Mouse (Mus musculus): Measurements from ENCODE around the gene Lyg1. TPM values are rescaled to one million over a fixed set of nuclear protein-coding genes. Genes with fewer than 3 reads are reported as not detected.
"Not testable (repeated sequence)": the region's sequence is repeated elsewhere in the genome, so short reads cannot be mapped to it uniquely, and the experiment has no call there.

Gene Lyg1
- polyA plus RNA-seq, 1 experiment from 2014 or later = not detected

DNA sequence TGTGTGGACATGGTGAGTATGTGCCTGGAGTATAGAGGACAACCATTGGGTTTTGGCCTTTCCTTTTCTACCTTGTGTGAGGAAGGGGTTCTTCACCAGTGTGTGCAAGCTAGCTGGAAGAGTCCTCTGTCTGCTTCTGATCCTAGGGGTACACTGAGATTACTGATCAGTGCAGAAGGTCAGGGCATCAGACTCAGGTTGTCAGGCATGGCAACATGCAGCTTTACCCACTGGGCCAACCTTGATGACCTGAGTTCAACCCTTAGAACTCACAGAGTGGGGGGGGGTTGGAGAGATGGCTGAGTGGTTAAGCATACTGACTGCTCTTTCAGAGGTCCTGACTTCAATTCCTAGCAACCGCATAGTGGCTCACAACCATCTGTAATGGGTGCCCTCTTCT is 26.8 kb upstream of the Lyg1 start:
- H3K4me1 ChIP-seq = no peaks in the 10 kb centered on the region
- peaks cover 34% of the 10 kb centered on the region for H3K36me3 ChIP-seq
- WGBS = 85% methylated on average over 1 of the region's 1 CpGs
- H3K27me3 ChIP-seq = no peaks in the 10 kb centered on the region
- no peak overlapping the region for H3K4me3 ChIP-seq
- no peak overlapping the region for H3K27ac ChIP-seq
- ATAC-seq (ENCODE audit: borderline replicate concordance, extremely low read depth, low FRiP score, low TSS enrichment) = no peak
- H3K4me2 ChIP-seq = no peak overlapping the region
- no peaks in the 10 kb centered on the region for H3K9me3 ChIP-seq
- no peak overlapping the region for H3K9ac ChIP-seq

DNA sequence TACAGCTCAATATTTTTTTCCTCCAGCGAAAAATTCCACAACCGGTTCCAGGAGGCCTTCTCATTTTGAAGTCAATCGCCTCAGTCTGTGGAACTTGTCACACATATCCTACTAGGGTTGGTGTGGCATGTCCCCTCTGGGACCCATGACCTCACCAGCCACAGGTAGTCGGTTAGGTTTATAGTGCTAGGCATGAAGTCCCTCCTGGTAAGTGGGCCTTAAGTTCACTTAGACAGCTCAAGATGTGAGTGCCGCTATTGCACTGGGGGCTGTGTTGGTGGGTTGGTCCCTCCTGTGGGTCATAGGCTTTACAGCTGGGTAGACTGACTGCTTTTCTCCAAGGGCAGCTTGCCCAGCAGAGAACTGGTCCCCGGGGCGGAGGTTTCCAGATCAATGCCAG is 19.7 kb upstream of the Lyg1 start:
- Histone ChIP-seq H3K4me3 (no peak overlapping the region), H3K9ac (no peak overlapping the region), H3K4me2 (no peak overlapping the region), H3K4me1 (no peaks in the 10 kb centered on the region), H3K27me3 (no peaks in the 10 kb centered on the region), H3K27ac (no peak overlapping the region), H3K9me3 (no peaks in the 10 kb centered on the region), H3K36me3 (no peaks in the 10 kb centered on the region)
- WGBS = 85% methylated on average over 7 of the region's 7 CpGs
- no peak for ATAC-seq (ENCODE audit: borderline replicate concordance, extremely low read depth, low FRiP score, low TSS enrichment)

DNA sequence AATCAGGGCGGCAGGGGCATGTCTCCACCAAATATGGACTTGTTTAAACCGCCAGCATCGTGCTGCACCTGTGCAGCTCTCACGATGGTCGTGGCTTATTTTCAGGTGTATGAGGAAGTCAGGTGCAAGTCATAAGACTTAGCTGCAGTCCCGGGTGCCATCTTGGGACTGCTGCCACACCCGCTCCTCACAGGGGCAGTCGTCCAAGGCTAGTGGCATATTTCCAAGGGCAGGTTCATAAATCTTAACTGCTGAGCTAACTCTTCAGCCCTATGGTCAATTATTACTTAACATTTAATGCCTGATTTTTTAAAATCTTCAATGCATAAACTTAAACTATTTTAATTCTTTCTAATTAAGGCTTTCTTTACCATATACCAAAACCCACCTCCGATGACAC is 19.1 kb upstream of the Lyg1 start:
- H3K9me3 ChIP-seq; H3K4me3 ChIP-seq; ATAC-seq (ENCODE audit: borderline replicate concordance, extremely low read depth, low FRiP score, low TSS enrichment); H3K27ac ChIP-seq; H3K4me2 ChIP-seq; H3K36me3 ChIP-seq; H3K9ac ChIP-seq; H3K27me3 ChIP-seq; H3K4me1 ChIP-seq: not testable (repeated sequence)
- WGBS = 60% methylated on average over 9 of the region's 9 CpGs

DNA sequence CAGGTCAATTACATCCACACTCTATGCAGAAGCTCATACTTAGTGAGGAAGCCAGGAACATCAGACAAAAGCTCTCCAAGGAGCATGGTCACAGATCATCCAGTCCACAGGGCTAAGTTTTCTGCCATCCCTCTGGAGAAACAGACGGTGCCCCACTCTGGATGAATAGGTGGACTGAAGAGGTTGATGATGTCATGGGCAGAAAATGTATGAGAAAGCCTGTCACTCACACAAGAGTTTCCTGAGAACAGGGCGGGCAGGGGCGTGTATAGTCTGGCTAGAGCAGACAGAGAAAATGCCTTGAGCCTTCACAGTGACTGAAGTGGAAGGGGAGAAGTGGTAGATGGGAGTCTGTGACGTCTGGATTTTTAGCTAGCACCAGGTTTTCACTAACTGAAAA is 14.0 kb upstream of the Lyg1 start:
- WGBS = 51% methylated on average over 4 of the region's 4 CpGs
- no peak overlapping the region for H3K9ac ChIP-seq
- no peak overlapping the region for H3K27ac ChIP-seq
- H3K36me3 ChIP-seq = no peaks in the 10 kb centered on the region
- ATAC-seq (ENCODE audit: borderline replicate concordance, extremely low read depth, low FRiP score, low TSS enrichment) = peak; percentile 42; the same call in 1 of the 2 replicates
- H3K4me2 ChIP-seq = no peak overlapping the region
- H3K4me3 ChIP-seq = no peak overlapping the region
- H3K9me3 ChIP-seq = no peaks in the 10 kb centered on the region
- H3K4me1 ChIP-seq = no peaks in the 10 kb centered on the region
- no peaks in the 10 kb centered on the region for H3K27me3 ChIP-seq

DNA sequence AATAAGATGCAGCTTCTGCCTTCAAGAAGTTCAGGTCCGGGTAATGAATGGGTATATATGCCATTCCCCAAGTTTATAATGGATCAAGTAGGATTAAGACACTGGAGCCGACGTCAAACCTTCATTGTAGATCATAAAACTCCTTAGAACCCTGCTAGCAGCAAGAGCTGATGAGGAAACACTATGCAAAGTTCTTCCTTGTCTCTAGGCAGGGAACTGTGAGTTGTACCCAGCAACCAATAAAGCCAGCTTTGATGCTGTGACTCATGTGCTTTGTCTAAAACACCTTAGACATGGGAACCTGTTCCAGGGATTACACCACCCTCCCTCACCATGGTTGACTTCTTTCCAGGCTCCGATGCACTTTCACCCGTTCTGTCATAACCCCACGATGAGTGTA is 11.2 kb upstream of the Lyg1 start:
- 85% methylated on average over 6 of the region's 6 CpGs for WGBS

DNA sequence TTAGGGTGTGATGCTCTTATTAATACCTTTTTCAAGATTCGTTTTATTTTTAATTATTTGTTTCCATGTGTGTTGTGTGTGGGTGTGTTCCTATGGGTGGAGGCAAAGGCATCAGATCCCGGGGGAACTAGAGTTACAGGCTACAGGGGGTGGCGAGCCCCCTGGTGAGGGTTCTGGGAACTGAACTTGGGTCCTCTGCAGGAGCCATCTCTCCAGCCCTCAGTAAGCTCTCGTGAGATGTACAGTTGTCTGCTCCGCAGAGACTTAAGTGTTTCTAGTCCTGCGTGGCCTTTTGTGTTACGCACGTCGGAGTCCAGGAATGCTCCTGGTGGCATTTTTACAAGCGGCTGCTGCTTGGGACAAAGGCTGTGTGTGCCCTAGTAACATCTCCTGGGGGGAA is 8.0 kb upstream of the Lyg1 start:
- H3K4me3 ChIP-seq = no peak overlapping the region
- H3K27ac ChIP-seq = no peak overlapping the region
- H3K36me3 ChIP-seq = no peaks in the 10 kb centered on the region
- 0 out of 2 replicates have a peak, but pooled peaks cover 3% of the 10 kb centered on the region for H3K4me1 ChIP-seq
- no peak overlapping the region for H3K9ac ChIP-seq
- WGBS = 58% methylated on average over 10 of the region's 10 CpGs
- no peaks in the 10 kb centered on the region for H3K9me3 ChIP-seq
- no peaks in the 10 kb centered on the region for H3K27me3 ChIP-seq
- ATAC-seq (ENCODE audit: borderline replicate concordance, extremely low read depth, low FRiP score, low TSS enrichment) = no peak
- no peak overlapping the region for H3K4me2 ChIP-seq

More for the DNA sequence above, 11.2 kb upstream of the Lyg1 start:
- Histone ChIP-seq H3K4me3 (no peak overlapping the region), H3K27me3 (no peaks in the 10 kb centered on the region), H3K4me1 (0 out of 2 replicates have a peak, but pooled peaks cover 3% of the 10 kb centered on the region), H3K27ac (no peak overlapping the region), H3K9ac (no peak overlapping the region), H3K4me2 (no peak overlapping the region), H3K36me3 (no peaks in the 10 kb centered on the region), H3K9me3 (no peaks in the 10 kb centered on the region)
- ATAC-seq (ENCODE audit: borderline replicate concordance, extremely low read depth, low FRiP score, low TSS enrichment) = no peak

DNA sequence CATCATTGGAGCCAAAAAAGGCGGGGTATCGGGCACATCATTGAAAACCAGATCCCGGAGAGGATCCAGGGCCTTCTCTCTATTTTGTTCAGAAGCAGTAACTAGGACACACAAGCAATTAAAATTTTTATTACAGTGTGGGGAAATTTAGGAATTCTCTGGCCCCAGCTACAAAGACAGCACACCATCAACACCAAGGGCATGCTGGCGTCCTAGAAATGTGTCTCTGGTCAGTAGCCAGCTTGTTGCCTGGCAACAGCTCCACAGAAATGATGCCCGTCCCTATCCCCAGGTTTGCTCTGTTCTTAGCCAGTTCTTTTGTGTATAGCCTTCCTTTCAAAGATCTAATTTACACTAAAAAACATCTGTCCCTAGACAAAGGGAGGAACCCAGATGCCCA is 1.9 kb upstream of the Lyg1 start:
- Histone ChIP-seq H3K36me3 (no peaks in the 10 kb centered on the region), H3K4me2 (no peak overlapping the region), H3K9me3 (no peaks in the 10 kb centered on the region), H3K9ac (no peak overlapping the region), H3K4me3 (no peak overlapping the region), H3K27me3 (no peaks in the 10 kb centered on the region), H3K4me1 (peaks cover 16% of the 10 kb centered on the region), H3K27ac (no peak overlapping the region)
- 61% methylated on average over 5 of the region's 5 CpGs for WGBS
- ATAC-seq (ENCODE audit: borderline replicate concordance, extremely low read depth, low FRiP score, low TSS enrichment) = no peak

DNA sequence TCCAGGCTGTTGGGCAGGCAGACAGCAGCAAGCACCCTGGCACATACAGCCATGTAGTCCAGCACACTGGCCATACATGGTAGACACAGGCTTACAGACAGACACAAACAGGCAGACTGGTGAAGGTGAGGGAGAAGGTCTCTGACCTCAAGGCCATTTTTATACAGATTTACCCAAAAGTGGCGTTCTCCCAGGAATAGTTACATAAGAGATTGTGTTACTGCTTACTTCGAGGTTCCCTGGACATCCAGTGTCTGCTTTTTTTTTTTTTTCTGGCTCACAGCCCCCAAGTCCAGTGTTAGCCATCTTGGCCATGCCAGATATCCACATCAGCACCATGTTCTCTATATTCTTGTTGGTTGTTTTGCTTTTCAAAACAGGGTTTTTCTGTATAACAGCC is 957 bp upstream of the Lyg1 start:
- no peak overlapping the region for H3K4me3 ChIP-seq
- peaks cover 16% of the 10 kb centered on the region for H3K4me1 ChIP-seq
- WGBS = 68% methylated on average over 2 of the region's 2 CpGs
- no peak overlapping the region for H3K9ac ChIP-seq
- H3K36me3 ChIP-seq = no peaks in the 10 kb centered on the region
- H3K4me2 ChIP-seq = no peak overlapping the region
- no peaks in the 10 kb centered on the region for H3K27me3 ChIP-seq
- no peak for ATAC-seq (ENCODE audit: borderline replicate concordance, extremely low read depth, low FRiP score, low TSS enrichment)
- H3K9me3 ChIP-seq = no peaks in the 10 kb centered on the region
- no peak overlapping the region for H3K27ac ChIP-seq

DNA sequence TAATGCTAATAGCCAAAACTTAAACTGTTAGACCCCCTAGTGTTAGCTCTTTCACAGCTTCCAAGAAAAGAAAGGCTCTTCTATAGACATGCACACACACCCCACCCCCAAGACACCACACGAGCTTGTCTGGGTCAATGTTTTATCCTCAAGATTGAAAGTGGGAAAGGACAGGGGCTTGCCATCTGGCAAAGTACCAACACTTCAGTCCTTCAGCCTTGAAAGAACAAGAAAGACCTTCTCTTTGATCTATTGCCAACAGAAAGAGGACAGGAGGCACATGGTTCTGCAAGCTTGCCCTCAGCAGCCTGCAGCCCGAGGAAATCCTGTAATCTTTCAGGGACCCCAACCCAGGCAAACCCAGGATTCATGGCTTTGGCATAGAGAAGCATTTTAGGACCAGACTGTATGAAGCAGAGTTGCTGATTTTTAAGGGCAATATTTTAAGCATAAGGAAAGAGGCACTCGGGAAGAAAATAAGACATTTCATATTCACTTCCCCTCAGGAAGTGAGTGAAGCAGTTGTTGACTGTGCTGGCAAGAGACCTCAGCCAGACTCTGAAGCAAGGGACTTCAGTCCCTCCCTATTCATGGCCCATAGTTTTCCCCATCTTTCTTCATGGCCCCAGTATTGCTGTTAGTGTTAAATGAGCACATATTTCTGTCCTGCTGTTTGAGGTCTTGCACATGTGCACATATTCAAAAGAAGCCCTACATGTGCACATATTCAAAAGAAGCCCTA is 698 bp downstream of the Lyg1 start:
- peak overlapping the region; percentile 43 for H3K4me2 ChIP-seq
- H3K9me3 ChIP-seq = no peaks in the 10 kb centered on the region
- peaks cover 16% of the 10 kb centered on the region for H3K4me1 ChIP-seq
- H3K27ac ChIP-seq = peak overlapping the region; percentile 86
- H3K36me3 ChIP-seq = no peaks in the 10 kb centered on the region
- ATAC-seq (ENCODE audit: borderline replicate concordance, extremely low read depth, low FRiP score, low TSS enrichment) = peak; percentile 88
- H3K27me3 ChIP-seq = no peaks in the 10 kb centered on the region
- H3K4me3 ChIP-seq = no peak overlapping the region
- WGBS = 5% methylated on average over 3 of the region's 3 CpGs
- no peak overlapping the region for H3K9ac ChIP-seq

DNA sequence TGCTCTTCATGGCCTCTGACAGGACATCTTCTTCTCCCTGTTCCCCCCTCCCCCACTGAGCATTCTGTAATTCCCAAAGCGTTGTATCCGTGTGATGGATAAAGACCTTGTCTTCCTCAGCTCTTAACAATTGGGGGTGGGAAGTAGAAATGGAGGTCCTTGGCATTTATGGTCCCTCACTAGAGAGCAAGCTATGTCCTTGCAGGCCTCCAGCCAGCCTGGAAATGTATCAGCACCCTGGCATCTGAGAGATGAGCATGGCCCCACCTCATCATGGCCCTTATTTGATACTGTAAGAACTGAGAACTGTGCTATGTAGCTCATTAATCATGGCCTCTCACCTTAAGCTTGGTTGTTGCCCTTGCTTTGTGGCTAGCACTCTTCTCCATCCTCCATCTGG is 2.3 kb downstream of the Lyg1 start:
- Histone ChIP-seq H3K4me2 (no peak overlapping the region), H3K36me3 (no peaks in the 10 kb centered on the region), H3K4me3 (no peak overlapping the region), H3K9ac (no peak overlapping the region), H3K27ac (no peak overlapping the region), H3K9me3 (no peaks in the 10 kb centered on the region), H3K27me3 (no peaks in the 10 kb centered on the region), H3K4me1 (peaks cover 16% of the 10 kb centered on the region)
- WGBS = 84% methylated on average over 2 of the region's 2 CpGs
- no peak for ATAC-seq (ENCODE audit: borderline replicate concordance, extremely low read depth, low FRiP score, low TSS enrichment)

DNA sequence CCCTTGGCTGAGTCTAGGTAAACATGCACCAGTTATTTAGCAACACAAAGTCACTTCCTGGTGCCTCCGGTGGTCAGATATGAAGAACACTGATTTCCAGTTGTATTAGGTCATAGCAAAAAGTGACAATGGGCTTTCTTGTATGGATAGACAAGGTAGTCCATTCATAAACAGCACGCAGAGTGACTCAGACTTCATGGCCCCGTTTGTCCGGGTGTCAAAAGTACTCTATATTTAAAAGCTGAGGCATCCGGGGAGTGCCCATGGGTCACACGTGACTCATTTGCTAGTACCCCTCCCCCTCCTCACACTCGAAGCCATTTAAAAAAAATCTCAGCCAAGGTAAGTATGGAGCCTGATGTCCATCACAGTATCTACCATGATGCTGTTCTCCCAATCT is 2.8 kb downstream of the Lyg1 start:
- Histone ChIP-seq H3K27me3 (no peaks in the 10 kb centered on the region), H3K27ac (no peak overlapping the region), H3K4me3 (no peak overlapping the region), H3K9ac (no peak overlapping the region), H3K36me3 (no peaks in the 10 kb centered on the region), H3K9me3 (no peaks in the 10 kb centered on the region), H3K4me1 (peaks cover 16% of the 10 kb centered on the region), H3K4me2 (no peak overlapping the region)
- 57% methylated on average over 7 of the region's 7 CpGs for WGBS
- ATAC-seq (ENCODE audit: borderline replicate concordance, extremely low read depth, low FRiP score, low TSS enrichment) = no peak

DNA sequence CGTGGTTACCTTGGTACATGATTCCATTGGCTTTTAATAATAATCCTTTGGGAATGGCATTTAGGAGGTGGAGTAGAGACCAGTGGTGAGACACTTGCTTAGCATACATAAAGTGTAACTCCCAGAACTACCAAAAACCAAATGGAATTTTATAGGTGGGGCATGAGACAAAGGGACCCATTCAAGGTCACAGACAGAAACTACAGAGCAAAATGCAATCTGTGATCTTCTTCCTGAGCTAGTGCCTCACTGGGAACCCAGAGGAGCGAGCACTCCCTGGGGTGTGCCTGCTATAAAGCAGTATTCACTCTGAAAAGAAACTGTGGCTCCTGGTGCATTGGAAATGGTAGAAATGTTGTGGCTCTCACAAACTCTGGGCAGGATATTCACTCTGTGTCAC is 8.7 kb downstream of the Lyg1 start:
- Histone ChIP-seq H3K36me3 (no peaks in the 10 kb centered on the region), H3K4me2 (no peak overlapping the region), H3K4me3 (no peak overlapping the region), H3K27ac (no peak overlapping the region), H3K9me3 (no peaks in the 10 kb centered on the region), H3K4me1 (no peaks in the 10 kb centered on the region), H3K27me3 (no peaks in the 10 kb centered on the region), H3K9ac (no peak overlapping the region)
- WGBS = 81% methylated on average over 2 of the region's 2 CpGs
- no peak for ATAC-seq (ENCODE audit: borderline replicate concordance, extremely low read depth, low FRiP score, low TSS enrichment)

DNA sequence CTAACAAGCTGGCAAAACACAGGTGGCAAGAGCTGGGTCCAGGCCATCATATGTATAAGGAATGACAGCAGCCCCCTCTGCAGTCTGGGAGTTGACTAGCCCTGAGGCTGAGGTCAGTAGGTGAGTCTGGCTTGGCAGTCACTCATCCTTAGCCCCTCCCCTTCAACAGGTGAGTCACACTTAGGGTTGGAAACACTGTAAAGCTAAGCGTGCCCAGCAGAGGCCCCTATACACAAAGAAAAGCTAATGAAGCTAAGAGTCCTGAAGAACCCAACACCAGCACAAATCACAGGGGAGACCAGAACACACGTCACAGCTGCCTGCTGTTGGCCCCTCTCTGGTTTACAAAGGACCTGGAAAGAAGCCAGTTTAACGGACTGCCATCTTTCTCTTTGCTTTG is 25.8 kb downstream of the Lyg1 start:
- H3K36me3 ChIP-seq = no peaks in the 10 kb centered on the region
- peak; percentile 55 for ATAC-seq (ENCODE audit: borderline replicate concordance, extremely low read depth, low FRiP score, low TSS enrichment)
- no peaks in the 10 kb centered on the region for H3K9me3 ChIP-seq
- no peak overlapping the region for H3K27ac ChIP-seq
- no peaks in the 10 kb centered on the region for H3K27me3 ChIP-seq
- H3K4me3 ChIP-seq = no peak overlapping the region
- no peak overlapping the region for H3K4me2 ChIP-seq
- H3K9ac ChIP-seq = no peak overlapping the region
- WGBS = 7% methylated on average over 3 of the region's 3 CpGs
- H3K4me1 ChIP-seq = no peaks in the 10 kb centered on the region
